Mouse (Mus musculus) macrophage (primary cell): ENCODE measurements around the gene Zfp689. TPM values are rescaled to one million over a fixed set of nuclear protein-coding genes. Genes with fewer than 3 reads are reported as not detected.
"Not testable (repeated sequence)": the region's sequence is repeated elsewhere in the genome, so short reads cannot be mapped to it uniquely, and the experiment has no call there.

Experiments
- H3K27ac ChIP-seq: fragments of 350-480 bp; formaldehyde crosslinking; 2 replicates; pipeline ENCODE4 v1.9.0; 2021
- H3K36me3 ChIP-seq: fragments of 350-480 bp; formaldehyde crosslinking; 2 replicates; pipeline ENCODE4 v1.9.0; 2021; ENCODE audit errors: inconsistent target
- H3K4me3 ChIP-seq: fragments of 350-480 bp; formaldehyde crosslinking; 2 replicates; pipeline ENCODE4 v1.9.0; 2021; ENCODE audit errors: inconsistent target
- H3K79me2 ChIP-seq: fragments of 350-480 bp; formaldehyde crosslinking; 2 replicates; pipeline ENCODE4 v1.9.0; 2021; ENCODE audit errors: inconsistent target
- WGBS: methylation state at CpG from one replicate; pipeline ENCODE4 v1.1.7; 2026; ENCODE audit warnings: inconsistent platforms; ENCODE audit not compliant: missing documents; 5-methylcytosine and 5-hydroxymethylcytosine counted together
- polyA plus RNA-seq: library from polyadenylated mRNA; stranded (reverse); fragments of 250-400 nt; gene quantifications from 3 replicates; pipeline ENCODE4 v1.2.4, GENCODE M21; 2018; ENCODE audit warnings: inconsistent platforms

Zfp689 gene
- polyA plus RNA-seq, 1 experiment from 2014 or later = 1.0 TPM

DNA sequence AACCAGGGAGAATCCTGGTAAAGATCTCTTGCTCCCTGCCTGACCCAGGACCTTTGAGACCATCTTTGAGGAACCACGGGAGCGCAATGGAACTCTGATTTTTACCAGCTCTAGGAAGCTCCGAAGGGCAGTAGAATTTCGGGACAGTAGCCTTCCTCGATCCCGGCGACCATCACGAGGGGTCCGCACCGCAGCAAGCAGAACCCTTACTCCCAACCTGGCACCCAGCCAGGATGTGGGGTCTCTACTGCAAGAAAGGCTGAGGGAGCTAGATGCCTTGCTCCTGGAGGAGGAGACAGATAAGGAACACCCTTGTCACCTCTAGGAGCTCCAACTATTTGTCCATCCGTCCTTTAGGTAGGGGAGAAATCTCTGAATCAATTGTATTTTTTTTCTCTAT is 27.4 kb upstream of the Zfp689 start:
- peaks cover 37% of the 10 kb centered on the region for H3K36me3 ChIP-seq
- H3K4me3 ChIP-seq = no peak overlapping the region
- peaks cover 64% of the 10 kb centered on the region for H3K79me2 ChIP-seq
- no peak overlapping the region for H3K27ac ChIP-seq
- WGBS = 93% methylated on average over 11 of the region's 11 CpGs

DNA sequence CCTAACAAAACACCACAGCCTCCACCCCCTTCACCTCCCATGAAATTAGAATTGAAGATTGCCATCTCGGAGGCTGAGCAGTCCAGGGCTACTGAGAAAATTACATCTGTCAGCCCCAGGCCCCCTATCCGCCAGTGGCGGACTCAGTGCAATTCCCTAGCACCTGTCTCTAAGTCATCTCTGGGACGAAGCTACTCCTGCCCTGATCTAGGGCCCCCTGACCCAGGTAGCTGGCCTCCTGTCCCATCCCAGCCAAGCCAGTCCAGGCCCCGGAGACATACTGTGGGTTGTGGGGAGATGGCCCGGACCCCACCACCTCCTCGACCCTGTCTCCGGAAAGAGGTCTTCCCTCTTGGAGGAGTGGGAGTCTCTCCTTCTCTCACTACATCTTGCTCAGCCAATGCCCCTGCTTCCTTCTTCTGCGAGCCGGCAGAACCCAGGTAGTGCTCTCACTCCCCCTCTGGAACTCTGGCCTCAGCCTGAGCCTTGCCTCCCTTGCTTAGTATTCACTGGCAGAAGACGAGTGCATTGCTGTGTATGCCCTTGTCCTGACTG is 26.3 kb upstream of the Zfp689 start:
- H3K79me2 ChIP-seq = peaks cover 54% of the 10 kb centered on the region
- H3K4me3 ChIP-seq = no peak overlapping the region
- H3K36me3 ChIP-seq = peaks cover 37% of the 10 kb centered on the region
- H3K27ac ChIP-seq = no peak overlapping the region
- WGBS = 95% methylated on average over 11 of the region's 11 CpGs

GRCm38 (mm10) chr7:127474378-127475070 is 25.6 kb upstream of the Zfp689 start:
- peaks cover 54% of the 10 kb centered on the region for H3K79me2 ChIP-seq
- WGBS = 93% methylated on average over 6 of the region's 6 CpGs
- H3K4me3 ChIP-seq = no peak overlapping the region
- no peak overlapping the region for H3K27ac ChIP-seq
- peaks cover 37% of the 10 kb centered on the region for H3K36me3 ChIP-seq

- Histone ChIP-seq H3K4me3 (no peak overlapping the region), H3K27ac (no peak overlapping the region), H3K36me3 (peaks cover 37% of the 10 kb centered on the region), H3K79me2 (peaks cover 58% of the 10 kb centered on the region)
- WGBS = 95% methylated on average over 5 of the region's 5 CpGs
These were observed 24.7 kb upstream of the Zfp689 start for GRCm38 (mm10) chr7:127473705-127474104.

GRCm38 (mm10) chr7:127472060-127472459 is 23.1 kb upstream of the Zfp689 start:
- H3K27ac ChIP-seq = peak overlapping the region; percentile 85
- WGBS = 13% methylated on average over 7 of the region's 7 CpGs
- H3K79me2 ChIP-seq = peaks cover 58% of the 10 kb centered on the region
- peak overlapping the region; percentile 90 for H3K4me3 ChIP-seq
- H3K36me3 ChIP-seq = peaks cover 37% of the 10 kb centered on the region

GRCm38 (mm10) chr7:127471646-127472010 is 22.7 kb upstream of the Zfp689 start:
- Histone ChIP-seq H3K36me3 (peaks cover 36% of the 10 kb centered on the region), H3K79me2 (peaks cover 58% of the 10 kb centered on the region), H3K27ac (peak overlapping the region; percentile 85)

GRCm38 (mm10) chr7:127470743-127471645 is 22.0 kb upstream of the Zfp689 start:
- Histone ChIP-seq H3K79me2 (peaks cover 57% of the 10 kb centered on the region), H3K36me3 (peaks cover 29% of the 10 kb centered on the region), H3K27ac (peak overlapping the region; percentile 85), H3K4me3 (peak overlapping the region; percentile 90)
- under 1% methylated on average over 40 of the region's 46 CpGs for WGBS

More at GRCm38 (mm10) chr7:127471646-127472010, 22.7 kb upstream of the Zfp689 start:
- peak overlapping the region; percentile 90 for H3K4me3 ChIP-seq
- WGBS = 0% methylated on average over 20 of the region's 25 CpGs

- H3K36me3 ChIP-seq = peaks cover 21% of the 10 kb centered on the region
- peaks cover 48% of the 10 kb centered on the region for H3K79me2 ChIP-seq
- WGBS = 14% methylated on average over 10 of the region's 10 CpGs
- peak overlapping the region; percentile 85 for H3K27ac ChIP-seq
- H3K4me3 ChIP-seq = peak overlapping the region; percentile 90
These were observed 21.2 kb upstream of the Zfp689 start for GRCm38 (mm10) chr7:127470011-127470715.

DNA sequence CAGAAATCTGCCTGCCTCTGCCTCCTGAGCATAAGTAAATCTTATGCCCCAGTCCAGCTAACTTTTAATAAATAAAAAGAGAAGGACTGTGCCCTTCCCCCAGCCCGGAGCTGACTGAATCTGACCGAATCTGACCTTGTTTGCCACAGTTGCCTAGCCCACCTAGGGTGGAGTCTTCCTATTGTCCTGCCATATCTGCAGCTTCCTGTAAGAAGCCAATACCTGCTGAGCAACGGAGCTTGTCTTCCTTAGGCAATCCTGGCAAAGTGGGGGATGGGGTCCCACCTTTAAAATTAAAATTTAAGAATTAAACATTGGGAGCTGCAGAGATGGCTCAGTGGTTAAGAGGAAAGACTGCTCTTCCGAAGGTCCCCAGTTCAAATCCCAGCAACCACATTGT is 17.6 kb upstream of the Zfp689 start:
- WGBS = 94% methylated on average over 4 of the region's 4 CpGs
- Histone ChIP-seq H3K36me3 (no peaks in the 10 kb centered on the region), H3K4me3 (no peak overlapping the region), H3K27ac (no peak overlapping the region), H3K79me2 (peaks cover 14% of the 10 kb centered on the region; the same call in 1 of the 2 replicates)

DNA sequence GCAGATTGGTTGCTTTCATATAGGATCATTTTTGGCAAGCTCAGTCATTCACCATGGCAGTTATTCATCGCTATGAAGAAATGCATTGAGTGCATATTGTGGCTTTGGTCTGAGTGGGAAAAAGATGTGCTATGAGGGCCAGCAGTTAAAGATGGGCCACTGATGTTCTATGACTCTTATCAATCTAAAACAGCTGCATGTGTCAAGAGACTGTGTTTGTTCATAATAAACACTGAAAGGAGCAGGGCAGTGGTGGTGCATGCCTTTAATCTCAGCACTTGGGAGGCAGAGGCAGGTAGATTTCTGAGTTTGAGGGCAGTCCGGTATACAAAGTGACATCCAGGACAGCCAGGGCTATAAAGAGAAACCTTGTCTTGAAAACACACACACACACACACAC is 16.7 kb upstream of the Zfp689 start:
- not testable (repeated sequence) for H3K27ac ChIP-seq, H3K4me3 ChIP-seq, H3K36me3 ChIP-seq
- 88% methylated on average over 1 of the region's 2 CpGs for WGBS
- H3K79me2 ChIP-seq = peaks cover 14% of the 10 kb centered on the region; the same call in 1 of the 2 replicates

GRCm38 (mm10) chr7:127465191-127465590 is 16.2 kb upstream of the Zfp689 start:
- no peak overlapping the region for H3K4me3 ChIP-seq
- no peak overlapping the region for H3K27ac ChIP-seq
- WGBS = 93% methylated on average over 2 of the region's 3 CpGs
- H3K79me2 ChIP-seq = peaks cover 13% of the 10 kb centered on the region; the same call in 1 of the 2 replicates
- no peaks in the 10 kb centered on the region for H3K36me3 ChIP-seq

DNA sequence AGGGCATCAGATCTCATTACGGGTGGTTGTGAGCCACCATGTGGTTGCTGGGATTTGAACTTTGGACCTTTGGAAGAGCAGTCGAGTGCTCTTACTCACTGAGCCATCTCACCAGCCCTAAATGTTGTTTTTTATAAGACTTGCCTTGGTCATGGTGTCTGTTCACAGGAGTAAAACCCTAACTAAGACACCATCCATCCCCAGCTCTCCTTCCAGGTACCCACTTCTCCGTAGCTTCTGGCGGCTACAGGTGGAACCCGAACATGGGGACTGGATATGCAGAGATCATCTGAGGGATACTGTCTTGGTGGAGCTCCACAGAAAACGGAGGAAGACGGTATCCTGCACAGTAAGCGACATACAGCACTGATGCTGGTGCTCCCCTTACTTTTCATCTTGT is 10.4 kb upstream of the Zfp689 start, which contains the start of gene Prr14:
Gene Prr14 (plus strand): TSS at position 301 of the 400 bp plus-strand sequence.
- not testable (repeated sequence) for H3K36me3 ChIP-seq, H3K27ac ChIP-seq, H3K4me3 ChIP-seq, H3K79me2 ChIP-seq
- WGBS = 88% methylated on average over 8 of the region's 8 CpGs

DNA sequence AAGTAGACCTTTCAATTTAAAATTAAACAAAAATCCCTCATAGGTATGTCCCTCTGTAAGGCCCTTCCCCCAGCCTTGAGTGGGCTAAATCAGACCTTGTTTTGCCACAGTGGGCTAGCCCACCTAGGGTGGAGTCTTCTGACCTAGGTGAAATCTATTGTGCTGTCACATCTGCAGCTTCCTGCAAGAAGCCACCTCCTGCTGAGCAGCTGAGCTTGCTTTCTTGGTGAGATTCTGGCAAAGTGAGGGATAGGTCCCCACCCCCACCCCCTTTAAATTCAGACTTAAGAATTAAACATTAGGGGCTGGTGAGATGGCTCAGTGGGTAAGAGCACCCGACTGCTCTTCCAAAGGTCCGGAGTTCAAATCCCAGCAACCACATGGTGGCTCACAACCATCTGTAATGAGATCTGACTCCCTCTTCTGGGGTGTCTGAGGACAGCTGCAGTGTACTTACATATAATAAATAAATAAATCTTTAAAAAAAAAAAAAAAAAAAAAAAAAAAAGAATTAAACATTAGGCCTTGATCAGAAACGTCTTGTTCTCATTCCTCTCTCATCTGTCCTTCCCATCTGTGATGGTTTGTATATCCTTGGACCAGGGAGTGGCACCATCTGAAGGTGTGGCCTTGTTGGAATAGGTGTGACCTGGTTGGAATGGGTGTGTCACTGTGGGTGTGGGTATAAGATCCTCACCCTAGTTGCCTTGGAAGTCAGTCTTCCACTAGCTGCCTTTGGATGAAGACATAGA is 9.6 kb upstream of the Zfp689 start:
- not testable (repeated sequence) for H3K4me3 ChIP-seq, H3K79me2 ChIP-seq, H3K36me3 ChIP-seq, H3K27ac ChIP-seq
- 93% methylated on average over 3 of the region's 3 CpGs for WGBS

GRCm38 (mm10) chr7:127454905-127455304 is 5.9 kb upstream of the Zfp689 start:
- H3K36me3 ChIP-seq = no peaks in the 10 kb centered on the region
- WGBS = 97% methylated on average over 7 of the region's 7 CpGs
- peaks cover 28% of the 10 kb centered on the region; the same call in 1 of the 2 replicates for H3K79me2 ChIP-seq
- H3K27ac ChIP-seq = no peak overlapping the region
- H3K4me3 ChIP-seq = no peak overlapping the region
